In the genomic region with DNA sequence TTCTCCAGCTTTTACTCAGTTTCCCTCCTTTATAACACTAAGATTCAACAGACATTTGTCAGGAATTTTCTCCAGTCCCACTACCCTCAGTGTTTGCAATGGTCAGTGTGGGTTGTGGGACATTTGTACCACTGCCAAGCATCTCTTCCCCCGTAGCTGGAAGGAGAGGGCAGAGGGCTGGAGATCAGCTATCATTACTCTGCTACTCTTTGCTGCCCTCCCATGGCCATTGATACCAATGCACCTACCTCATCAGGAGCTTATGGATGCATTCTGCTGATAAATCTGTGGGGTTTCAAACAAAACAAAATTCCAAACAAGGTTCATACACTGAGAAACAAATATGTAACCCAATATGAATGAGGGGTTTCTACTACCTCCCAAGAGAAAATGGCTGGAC, we compare ENCODE assay signal across 8 mouse cellular contexts. TPM values are rescaled to one million over a fixed set of nuclear protein-coding genes. Genes with fewer than 3 reads are reported as not detected.
DNase-seq lines count a peak whose midpoint lies in the region; TF ChIP-seq lines count a peak whose summit lies in the region.

No protein-coding gene starts in this region.

- 13% methylated on average over 1 of the region's 1 CpGs for WGBS in spleen, adult 2 months
- 3% methylated on average over 1 of the region's 1 CpGs for WGBS in kidney, adult 2 months

- intact Hi-C loops in left cerebral cortex, postnatal 4 days (cut with DNase I), result loop anchor here (5.0 kb wide), 1 partner anchor 289 kb away; no protein-coding TSS in a partner anchor

- no peak for TF ChIP-seq POLR2A in spleen, adult 2 months (IDR thresholded peaks at IDR 0.05; ENCODE audit: low read depth, low read length)
- no peak for TF ChIP-seq POLR2A in embryonic fibroblast, embryonic 13.5 days (IDR thresholded peaks at IDR 0.05; ENCODE audit: low read depth, low read length)
- no peak for TF ChIP-seq POLR2A in kidney, adult 2 months (IDR thresholded peaks at IDR 0.05; ENCODE audit: low read depth, low read length)

- no peaks in the 10 kb centered on the region for H3K27me3 ChIP-seq in spleen, adult 2 months (ENCODE audit: control insufficient read depth, insufficient read depth, low read length)
- no peaks in the 10 kb centered on the region for H3K27me3 ChIP-seq in kidney, adult 2 months (replicated peaks; ENCODE audit: control insufficient read depth, insufficient read depth, low read length)

- H3K27ac ChIP-seq in spleen, adult 2 months (ENCODE audit: insufficient read depth, low read length), result no peak overlapping the region
- H3K27ac ChIP-seq in embryonic fibroblast, embryonic 13.5 days (ENCODE audit: insufficient read depth, low read length), result no peak overlapping the region
- no peak overlapping the region for H3K27ac ChIP-seq in kidney, adult 2 months (ENCODE audit: insufficient read depth, low read depth, low read length)

- DNase-seq in spleen, adult 2 months (ENCODE audit: low read depth in 1 of 2, low spot score in 2 of 2), result peak in 1 of 2 experiments; percentile 8
- no peak for DNase-seq in spleen, adult 12 weeks (ENCODE audit: low spot score)
- DNase-seq in adrenal gland, postnatal 36 days, result peak; percentile 40 to 62
- peak; percentile 47 for DNase-seq in kidney, adult 2 months
- DNase-seq in left cerebral cortex, postnatal 4 days, result peak; percentile 68
- peak; percentile 36 for DNase-seq in neural tube, embryonic 10.5 days (ENCODE audit: extremely low spot score, low spot score)
- no peak for DNase-seq in ovary, adult 18-20 months (ENCODE audit: low spot score)

- peak; percentile 14; the same call in 1 of the 2 replicates for TF ChIP-seq CTCF in spleen, adult 2 months (IDR thresholded peaks at IDR 0.05; ENCODE audit: extremely low read depth, insufficient read depth, insufficient read length, insufficient replicate concordance)
- peak; percentile 44; the same call in 1 of the 2 replicates for TF ChIP-seq CTCF in embryonic fibroblast, embryonic 13.5 days (IDR thresholded peaks at IDR 0.05; ENCODE audit: borderline replicate concordance, insufficient read depth, low read length)
- TF ChIP-seq CTCF in kidney, adult 2 months (conservative IDR thresholded peaks at IDR 0.05; ENCODE audit: insufficient read depth, insufficient read length, low read depth, low read length), result peak; percentile 65

- no peaks in the 10 kb centered on the region for H3K4me1 ChIP-seq in spleen, adult 2 months (ENCODE audit: control insufficient read depth, insufficient read depth, insufficient read length)
- H3K4me1 ChIP-seq in embryonic fibroblast, embryonic 13.5 days (ENCODE audit: control insufficient read depth, insufficient read depth, low read length), result no peaks in the 10 kb centered on the region
- H3K4me1 ChIP-seq in kidney, adult 2 months (ENCODE audit: control insufficient read depth, insufficient read depth, low read length), result no peaks in the 10 kb centered on the region

- H3K36me3 ChIP-seq in spleen, adult 2 months (ENCODE audit: control insufficient read depth, insufficient read depth, low read length), result no peaks in the 10 kb centered on the region
- no peaks in the 10 kb centered on the region for H3K36me3 ChIP-seq in kidney, adult 2 months (ENCODE audit: control insufficient read depth, insufficient read depth, low read length)

- no peak overlapping the region for H3K4me3 ChIP-seq in spleen, adult 2 months (ENCODE audit: extremely low read depth, insufficient read depth, insufficient read length)
- H3K4me3 ChIP-seq in embryonic fibroblast, embryonic 13.5 days (ENCODE audit: insufficient read depth, low read length), result no peak overlapping the region
- no peak overlapping the region for H3K4me3 ChIP-seq in kidney, adult 2 months (ENCODE audit: insufficient read depth, low read depth, low read length)

RNA-seq across cellular contexts. Expression of a gene that starts 40.9 kb away (rescaled TPM):
- polyA plus RNA-seq in spleen, adult 2 months (2012; rRNA removed), result 2.4 and 3.5 TPM in 2 replicates
- total RNA-seq in adrenal gland, postnatal 36 days (2021), result 1 to 10 TPM; 7.2 to 8.5 TPM
- polyA plus RNA-seq in embryonic fibroblast, embryonic 13.5 days (2011; ENCODE audit: insufficient read length, low read depth, missing spikeins), result 1.3 and 13.0 TPM in 2 replicates
- polyA plus RNA-seq in kidney, adult 2 months (2012; rRNA removed), result 13.2 and 14.0 TPM in 2 replicates
- total RNA-seq in left cerebral cortex, postnatal 4 days (2021), result 1 to 10 TPM; 4.6 to 5.6 TPM

Comparison
In these comparisons a context has a peak if more than half of its experiments do, and no peak if none do; other contexts are left out.
1. DNase-seq: peak in adrenal gland, postnatal 36 days (2 of 2), kidney, adult 2 months (single experiment), left cerebral cortex, postnatal 4 days (single experiment) and neural tube, embryonic 10.5 days (single experiment); none in spleen, adult 12 weeks (single experiment) and ovary, adult 18-20 months (single experiment).
2. CTCF ChIP-seq: peak in every context shown above with its lines; median percentile 65 in kidney, adult 2 months; 44 in embryonic fibroblast, embryonic 13.5 days; 14 in spleen, adult 2 months.